Comparison of ENCODE assay signal across 8 mouse cellular contexts in genomic region chr7:131371470-131371860, GRCm38 (mm10). TPM values are rescaled to one million over a fixed set of nuclear protein-coding genes. Genes with fewer than 3 reads are reported as not detected.
DNase-seq lines count a peak whose midpoint lies in the region; ATAC-seq lines count a peak whose summit lies in the region.

No protein-coding gene starts in this region.

- peak overlapping the region; percentile 62 for H3K4me2 ChIP-seq in lung, embryonic 15.5 days
- H3K4me2 ChIP-seq in embryonic facial prominence, embryonic 14.5 days (ENCODE audit: low read depth, low read length), result peak overlapping the region; percentile 69
- H3K4me2 ChIP-seq in neural tube, embryonic 15.5 days, result peak overlapping the region; percentile 65

- peak overlapping the region; percentile 64 for H3K4me3 ChIP-seq in lung, embryonic 15.5 days
- peak overlapping the region; percentile 83 for H3K4me3 ChIP-seq in embryonic facial prominence, embryonic 14.5 days (ENCODE audit: low read depth, low read length)
- H3K4me3 ChIP-seq in limb, embryonic 10.5 days, result peak overlapping the region; percentile 85
- H3K4me3 ChIP-seq in neural tube, embryonic 15.5 days (replicated peaks), result peak overlapping the region; percentile 75

- no peak; the same call in 1 of the 2 replicates for ATAC-seq in lung, embryonic 15.5 days (ENCODE audit: borderline replicate concordance, extremely low read depth, low FRiP score, low TSS enrichment)
- ATAC-seq in embryonic facial prominence, embryonic 14.5 days (ENCODE audit: low read depth), result no peak
- no peak; the same call in none of the 2 replicates for ATAC-seq in neural tube, embryonic 15.5 days (ENCODE audit: low FRiP score)

- H3K27ac ChIP-seq in lung, embryonic 15.5 days, result peak overlapping the region; percentile 95
- peak overlapping the region; percentile 92 for H3K27ac ChIP-seq in embryonic facial prominence, embryonic 14.5 days (replicated peaks; ENCODE audit: low read depth, low read length)
- peak overlapping the region; percentile 98 for H3K27ac ChIP-seq in limb, embryonic 10.5 days
- H3K27ac ChIP-seq in neural tube, embryonic 15.5 days (replicated peaks), result peak overlapping the region; percentile 94

- peaks cover 10% of the 10 kb centered on the region for H3K4me1 ChIP-seq in lung, embryonic 15.5 days
- H3K4me1 ChIP-seq in embryonic facial prominence, embryonic 14.5 days (ENCODE audit: control insufficient read depth, insufficient read depth, low read length), result peaks cover 9% of the 10 kb centered on the region
- peaks cover 16% of the 10 kb centered on the region for H3K4me1 ChIP-seq in limb, embryonic 10.5 days
- H3K4me1 ChIP-seq in neural tube, embryonic 15.5 days, result peaks cover 11% of the 10 kb centered on the region

- peaks cover 11% of the 10 kb centered on the region for H3K36me3 ChIP-seq in lung, embryonic 15.5 days
- peaks cover 7% of the 10 kb centered on the region; the same call in 1 of the 2 replicates for H3K36me3 ChIP-seq in embryonic facial prominence, embryonic 14.5 days (ENCODE audit: control insufficient read depth, insufficient read depth, low read length)
- peaks cover 8% of the 10 kb centered on the region for H3K36me3 ChIP-seq in limb, embryonic 10.5 days
- H3K36me3 ChIP-seq in neural tube, embryonic 15.5 days, result 0 out of 2 replicates have a peak, but pooled peaks cover 6% of the 10 kb centered on the region

- DNase-seq in lung, adult 18-20 months, result no peak
- DNase-seq in embryonic facial prominence, embryonic 14.5 days (ENCODE audit: low spot score), result no peak
- DNase-seq in limb, embryonic 10.5 days (ENCODE audit: low spot score), result no peak
- DNase-seq in spleen, adult 18-20 months, result no peak
- DNase-seq in layer of hippocampus, adult 8-10 months (ENCODE audit: low spot score in 2 of 2), result no peak
- no peak for DNase-seq in thymus, postnatal 25 days

- no peaks in the 10 kb centered on the region for H3K27me3 ChIP-seq in lung, embryonic 15.5 days
- no peaks in the 10 kb centered on the region for H3K27me3 ChIP-seq in embryonic facial prominence, embryonic 14.5 days (replicated peaks; ENCODE audit: control insufficient read depth, insufficient read depth, low read length)
- H3K27me3 ChIP-seq in limb, embryonic 10.5 days (ENCODE audit: low read depth, poor library complexity, severe bottlenecking), result no peaks in the 10 kb centered on the region
- no peaks in the 10 kb centered on the region for H3K27me3 ChIP-seq in neural tube, embryonic 15.5 days (replicated peaks)

- 4% methylated on average over 9 of the region's 9 CpGs for WGBS in lung, embryonic 15.5 days
- WGBS in embryonic facial prominence, embryonic 14.5 days, result 6% methylated on average over 9 of the region's 9 CpGs
- WGBS in limb, embryonic 10.5 days, result 12% methylated on average over 9 of the region's 9 CpGs
- WGBS in neural tube, embryonic 15.5 days, result 7% methylated on average over 9 of the region's 9 CpGs

- peak overlapping the region; percentile 82 for H3K9ac ChIP-seq in lung, embryonic 15.5 days
- H3K9ac ChIP-seq in embryonic facial prominence, embryonic 14.5 days (ENCODE audit: low read depth, low read length), result peak overlapping the region; percentile 92
- H3K9ac ChIP-seq in neural tube, embryonic 15.5 days (replicated peaks), result peak overlapping the region; percentile 90

- H3K9me3 ChIP-seq in lung, embryonic 15.5 days, result no peaks in the 10 kb centered on the region
- H3K9me3 ChIP-seq in embryonic facial prominence, embryonic 14.5 days (ENCODE audit: control insufficient read depth, low read length), result no peaks in the 10 kb centered on the region
- no peaks in the 10 kb centered on the region for H3K9me3 ChIP-seq in limb, embryonic 10.5 days (replicated peaks)
- no peaks in the 10 kb centered on the region for H3K9me3 ChIP-seq in neural tube, embryonic 15.5 days (replicated peaks)

RNA-seq across cellular contexts. Expression of gene Pstk, which starts 0.5 kb away (rescaled TPM):
- polyA plus RNA-seq in lung, embryonic 15.5 days (2015; fragmentation: Nextera tagmentation; extraction: Ambion mirVana), result 64.3 and 64.8 TPM in 2 replicates
- 60.3 and 62.9 TPM in 2 replicates for polyA plus RNA-seq in embryonic facial prominence, embryonic 14.5 days (2014; fragmentation: Nextera tagmentation; extraction: Ambion mirVana)
- 68.0 and 79.4 TPM in 2 replicates for polyA plus RNA-seq in limb, embryonic 10.5 days (2016; fragmentation: Nextera tagmentation; extraction: Ambion mirVana)
- 56.3 and 57.6 TPM in 2 replicates for polyA plus RNA-seq in neural tube, embryonic 15.5 days (2015; fragmentation: Nextera tagmentation; extraction: Ambion mirVana)
- total RNA-seq in layer of hippocampus, adult 8-10 months (2022), result 10 to 100 TPM; 43.9 to 67.5 (median 51.1) TPM

RNA-seq across cellular contexts. Expression of gene 2310057M21Rik, which starts 8.9 kb away (rescaled TPM):
- polyA plus RNA-seq in lung, embryonic 15.5 days (2015; fragmentation: Nextera tagmentation; extraction: Ambion mirVana), result 18.4 and 22.2 TPM in 2 replicates
- 21.9 and 25.6 TPM in 2 replicates for polyA plus RNA-seq in embryonic facial prominence, embryonic 14.5 days (2014; fragmentation: Nextera tagmentation; extraction: Ambion mirVana)
- 22.6 and 25.5 TPM in 2 replicates for polyA plus RNA-seq in limb, embryonic 10.5 days (2016; fragmentation: Nextera tagmentation; extraction: Ambion mirVana)
- 29.0 and 31.1 TPM in 2 replicates for polyA plus RNA-seq in neural tube, embryonic 15.5 days (2015; fragmentation: Nextera tagmentation; extraction: Ambion mirVana)
- total RNA-seq in layer of hippocampus, adult 8-10 months (2022), result 10 to 100 TPM; 22.3 to 28.2 (median 27.6) TPM

RNA-seq across cellular contexts. Expression of gene Fam24a, which starts 37.8 kb away (rescaled TPM):
- not detected in 2 replicates for polyA plus RNA-seq in lung, embryonic 15.5 days (2015; fragmentation: Nextera tagmentation; extraction: Ambion mirVana)
- 0.31 TPM in 1 of 2 replicates, not detected in the other for polyA plus RNA-seq in embryonic facial prominence, embryonic 14.5 days (2014; fragmentation: Nextera tagmentation; extraction: Ambion mirVana)
- polyA plus RNA-seq in limb, embryonic 10.5 days (2016; fragmentation: Nextera tagmentation; extraction: Ambion mirVana), result not detected in 2 replicates
- not detected in 2 replicates for polyA plus RNA-seq in neural tube, embryonic 15.5 days (2015; fragmentation: Nextera tagmentation; extraction: Ambion mirVana)
- total RNA-seq in layer of hippocampus, adult 8-10 months (2022), result not detected

RNA-seq across cellular contexts. Expression of gene Ikzf5, which starts 38.9 kb away (rescaled TPM):
- 13.1 and 13.2 TPM in 2 replicates for polyA plus RNA-seq in lung, embryonic 15.5 days (2015; fragmentation: Nextera tagmentation; extraction: Ambion mirVana)
- 15.3 and 16.5 TPM in 2 replicates for polyA plus RNA-seq in embryonic facial prominence, embryonic 14.5 days (2014; fragmentation: Nextera tagmentation; extraction: Ambion mirVana)
- 20.2 and 21.2 TPM in 2 replicates for polyA plus RNA-seq in limb, embryonic 10.5 days (2016; fragmentation: Nextera tagmentation; extraction: Ambion mirVana)
- 9.9 and 10.5 TPM in 2 replicates for polyA plus RNA-seq in neural tube, embryonic 15.5 days (2015; fragmentation: Nextera tagmentation; extraction: Ambion mirVana)
- total RNA-seq in layer of hippocampus, adult 8-10 months (2022), result 10 to 100 TPM; 47.0 to 53.1 (median 50.9) TPM

RNA-seq across cellular contexts. Expression of gene Acadsb, which starts 38.9 kb away (rescaled TPM):
- 183 and 192 TPM in 2 replicates for polyA plus RNA-seq in lung, embryonic 15.5 days (2015; fragmentation: Nextera tagmentation; extraction: Ambion mirVana)
- polyA plus RNA-seq in embryonic facial prominence, embryonic 14.5 days (2014; fragmentation: Nextera tagmentation; extraction: Ambion mirVana), result 91.3 and 109 TPM in 2 replicates
- polyA plus RNA-seq in limb, embryonic 10.5 days (2016; fragmentation: Nextera tagmentation; extraction: Ambion mirVana), result 51.9 and 56.2 TPM in 2 replicates
- polyA plus RNA-seq in neural tube, embryonic 15.5 days (2015; fragmentation: Nextera tagmentation; extraction: Ambion mirVana), result 78.9 and 82.9 TPM in 2 replicates
- 100 to 1,000 TPM in 2 of 4 experiments, 10 to 100 TPM in 2; 94.7 to 113 (median 102) TPM for total RNA-seq in layer of hippocampus, adult 8-10 months (2022)
